Mouse (Mus musculus) CH12F3 (cell line): ENCODE measurements around the gene B4galt2.

Source experiments
- in situ Hi-C: fragments of 300-500 bp; cut with MboI; formaldehyde crosslinking; loops from 2 replicates; pipeline ENCODE4 v1.14.3; 2020; ENCODE audit warnings: low sequenced_read_pairs

The B4galt2 gene

DNA sequence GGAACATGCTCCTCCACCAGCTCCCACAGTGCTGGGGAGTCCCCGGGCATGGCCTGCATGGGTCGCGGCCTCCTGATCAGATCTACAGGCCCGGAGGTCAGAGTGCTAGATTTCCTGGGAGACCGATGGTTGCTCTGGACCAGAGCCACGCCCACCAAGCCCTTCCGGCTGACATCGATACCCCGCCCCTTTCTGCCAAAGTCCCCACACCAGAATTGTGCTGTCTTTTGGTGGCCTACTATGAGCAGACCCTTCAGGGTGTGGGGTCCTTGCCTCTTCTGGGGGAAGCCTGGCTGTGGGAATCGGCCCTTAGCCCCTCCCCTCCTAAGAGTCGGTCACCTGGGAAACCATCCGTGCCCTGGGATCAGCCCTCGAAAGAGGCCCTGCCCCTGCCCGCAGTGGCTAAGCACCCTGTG lies 10.8 kb downstream of the B4galt2 start, which contains the start of gene Ccdc24:
Gene Ccdc24, minus strand, starts transcription at position 87 of the 416 bp plus-strand sequence.
- in situ Hi-C loops = no loop called here

GRCm38 (mm10) chr4:117871787-117872186 lies 11.5 kb downstream of the B4galt2 start:
- in situ Hi-C loops = no loop called here

GRCm38 (mm10) chr4:117870437-117870836 lies 12.8 kb downstream of the B4galt2 start:
- in situ Hi-C loops = no loop called here

DNA sequence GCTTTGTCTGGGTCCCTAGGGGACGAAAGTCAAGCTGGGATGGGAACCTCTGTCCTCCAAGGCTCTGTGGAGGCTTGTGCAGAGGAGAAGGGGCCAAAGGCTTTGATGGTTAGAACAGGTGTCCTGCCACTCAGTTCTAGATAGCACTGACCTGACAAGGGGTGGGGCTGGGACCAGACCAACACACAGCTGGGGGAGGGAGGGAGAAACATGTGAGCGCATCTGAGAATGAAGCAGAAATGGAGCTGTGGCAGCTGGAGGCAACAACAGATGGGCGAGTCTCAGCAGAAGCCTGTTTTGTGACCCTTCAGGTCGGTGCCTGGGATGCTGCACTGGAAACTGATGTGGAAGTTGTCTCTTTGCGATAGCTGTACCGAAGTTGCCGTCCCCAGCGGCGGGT lies 14.0 kb downstream of the B4galt2 start:
- in situ Hi-C loops = no loop called here

DNA sequence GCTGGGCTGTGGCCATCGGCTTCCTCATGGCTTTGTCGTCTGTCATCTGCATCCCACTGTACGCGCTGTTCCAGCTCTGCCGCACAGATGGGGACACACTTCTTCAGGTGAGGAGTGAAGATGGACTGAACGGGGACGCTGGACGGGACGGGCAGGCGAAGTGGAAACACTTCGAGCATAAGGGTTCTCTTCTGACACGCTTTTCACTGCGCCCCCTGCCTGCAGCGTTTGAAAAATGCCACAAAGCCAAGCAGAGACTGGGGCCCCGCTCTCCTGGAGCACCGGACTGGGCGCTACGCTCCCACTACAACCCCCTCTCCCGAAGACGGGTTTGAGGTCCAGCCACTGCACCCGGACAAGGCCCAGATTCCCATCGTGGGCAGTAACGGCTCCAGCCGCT lies 15.5 kb downstream of the B4galt2 start:
- in situ Hi-C loops = no loop called here

- in situ Hi-C loops = no loop called here
These were observed 16.3 kb downstream of the B4galt2 start for GRCm38 (mm10) chr4:117867000-117867399.

DNA sequence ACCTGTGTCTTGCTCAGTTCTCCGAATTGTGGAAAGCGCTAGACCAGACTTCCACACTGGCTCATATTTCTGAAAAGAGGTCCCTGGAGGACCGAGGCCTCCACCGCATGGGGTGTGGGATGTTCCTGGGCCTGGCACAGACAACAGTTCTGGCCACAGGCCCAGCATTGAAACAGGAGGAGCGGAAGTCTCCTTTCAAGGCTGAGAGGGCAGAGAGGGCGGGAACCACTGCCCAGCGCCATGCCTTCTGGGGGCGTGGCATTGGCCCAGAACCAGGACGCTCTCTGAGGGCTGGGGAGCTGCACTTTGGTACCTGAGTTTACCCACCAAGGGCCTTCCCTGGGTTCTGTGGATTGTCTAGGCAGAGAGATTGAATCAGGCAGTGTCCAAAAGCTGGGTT lies 17.2 kb downstream of the B4galt2 start:
- in situ Hi-C loops = no loop called here

DNA sequence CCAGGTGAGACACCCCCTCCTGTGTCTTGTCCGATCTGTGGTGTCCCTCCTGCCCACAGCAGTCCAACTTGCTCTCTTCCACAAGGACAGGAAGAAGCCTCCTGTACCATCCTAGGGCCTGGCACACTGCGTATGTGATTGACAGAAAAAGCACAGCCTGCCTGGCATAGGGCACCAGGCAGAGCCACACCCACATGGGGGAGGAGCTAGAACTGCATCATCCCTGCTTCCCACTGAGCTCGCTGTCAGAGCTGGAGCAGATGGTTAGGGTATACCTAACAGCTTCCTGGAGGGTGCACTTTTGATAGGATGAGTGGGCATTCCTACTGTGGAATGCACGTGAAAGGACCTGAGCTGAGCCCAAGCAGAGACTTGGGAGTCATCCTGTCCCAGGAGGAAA lies 20.5 kb downstream of the B4galt2 start:
- in situ Hi-C loops = no loop called here

DNA sequence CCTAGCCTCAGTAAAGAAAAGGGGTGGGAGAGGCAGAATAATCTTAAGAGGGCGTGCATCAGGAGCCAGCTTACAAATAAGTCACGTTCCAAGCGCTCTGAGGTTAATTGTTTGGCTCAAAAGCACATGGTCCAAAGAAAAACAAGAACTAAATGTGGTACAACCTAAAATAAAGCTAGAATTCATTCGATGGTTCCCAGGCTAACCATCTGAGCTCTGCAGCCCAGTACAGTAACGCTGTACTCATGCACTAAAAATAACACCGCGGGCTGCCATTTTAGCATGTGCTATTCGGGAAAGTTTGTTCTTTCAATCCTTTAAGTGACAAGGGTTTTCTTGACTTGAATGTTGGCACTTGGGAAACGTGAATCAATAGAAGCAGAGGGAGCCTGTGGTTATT lies 22.7 kb downstream of the B4galt2 start:
- in situ Hi-C loops = no loop called here

GRCm38 (mm10) chr4:117858794-117859193 lies 24.5 kb downstream of the B4galt2 start:
- in situ Hi-C loops = no loop called here

DNA sequence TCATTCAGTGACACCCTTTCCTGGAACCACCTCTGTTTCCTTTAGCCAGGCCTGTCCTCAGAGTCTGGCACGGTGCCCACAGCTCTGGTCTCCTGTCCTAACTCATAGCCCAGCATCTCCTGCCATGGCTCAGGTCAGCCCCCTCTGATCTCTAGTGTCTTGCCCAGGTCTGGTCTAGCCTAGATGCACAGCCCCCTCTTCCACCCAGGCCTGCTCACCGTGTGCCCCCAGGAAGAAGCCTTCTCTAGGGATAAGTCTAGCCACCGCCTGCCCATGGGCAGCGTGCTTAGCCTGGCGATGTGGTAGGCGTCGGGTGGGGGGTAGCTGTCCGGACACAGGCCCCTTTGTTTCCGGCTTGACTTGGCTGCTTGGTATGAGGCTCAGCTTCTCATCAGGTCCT lies 28.1 kb downstream of the B4galt2 start:
- in situ Hi-C loops = no loop called here

- in situ Hi-C loops = no loop called here
These were observed 31.0 kb downstream of the B4galt2 start for GRCm38 (mm10) chr4:117852152-117852868.

- in situ Hi-C loops = no loop called here
These were observed 32.4 kb downstream of the B4galt2 start for GRCm38 (mm10) chr4:117850871-117851270.

DNA sequence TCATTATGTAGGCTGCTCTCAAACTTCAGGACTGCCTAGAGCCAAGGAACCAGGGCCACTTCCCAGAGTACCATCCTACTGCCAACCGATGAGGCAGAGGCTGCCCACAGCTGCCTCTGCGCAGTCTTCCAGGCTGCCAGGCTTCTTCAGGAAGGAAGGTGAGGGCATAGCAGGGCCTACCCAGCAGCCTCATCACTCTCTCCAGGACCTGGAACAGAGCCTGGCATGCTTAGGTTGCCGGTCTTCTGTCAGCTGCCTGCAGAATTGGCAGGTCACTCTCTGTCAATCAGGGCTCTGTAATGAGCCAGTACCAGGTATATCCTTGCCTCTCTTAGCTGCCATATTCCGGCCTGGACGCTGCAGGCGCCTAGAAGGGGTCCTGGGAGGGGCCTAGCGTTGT lies 33.1 kb downstream of the B4galt2 start:
- in situ Hi-C loops = no loop called here

DNA sequence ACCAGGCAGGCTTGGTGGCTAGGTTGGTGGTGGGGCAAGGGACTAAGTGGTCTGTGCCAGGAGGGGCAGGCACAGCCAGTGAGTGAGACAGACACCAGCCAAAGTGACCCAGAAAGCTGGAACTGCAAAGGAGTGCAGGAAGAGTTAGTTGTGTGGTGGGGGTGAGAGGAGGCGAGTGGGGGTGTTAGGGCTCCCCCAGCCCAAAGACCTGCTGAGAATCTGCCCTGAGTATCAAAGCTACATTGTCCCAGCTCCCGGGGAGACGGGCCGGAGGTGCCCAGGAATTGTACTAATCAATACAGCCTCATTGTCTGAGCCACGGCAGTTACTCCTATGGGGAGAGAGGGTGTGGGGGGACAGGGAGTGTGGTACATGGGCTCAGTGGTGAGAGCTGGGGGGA lies 33.8 kb downstream of the B4galt2 start:
- in situ Hi-C loops = no loop called here

- in situ Hi-C loops = no loop called here
These were observed 34.2 kb downstream of the B4galt2 start for GRCm38 (mm10) chr4:117849063-117849462.

GRCm38 (mm10) chr4:117847011-117847410 lies 36.3 kb downstream of the B4galt2 start:
- in situ Hi-C loops = no loop called here

- in situ Hi-C loops = no loop called here
These were observed 37.0 kb downstream of the B4galt2 start for GRCm38 (mm10) chr4:117846261-117846660.

- in situ Hi-C loops = no loop called here
These were observed 38.0 kb downstream of the B4galt2 start for GRCm38 (mm10) chr4:117845316-117845715.

GRCm38 (mm10) chr4:117844467-117844866 lies 38.8 kb downstream of the B4galt2 start:
- in situ Hi-C loops = no loop called here

- in situ Hi-C loops = no loop called here
These were observed 40.2 kb downstream of the B4galt2 start for GRCm38 (mm10) chr4:117843101-117843500.

DNA sequence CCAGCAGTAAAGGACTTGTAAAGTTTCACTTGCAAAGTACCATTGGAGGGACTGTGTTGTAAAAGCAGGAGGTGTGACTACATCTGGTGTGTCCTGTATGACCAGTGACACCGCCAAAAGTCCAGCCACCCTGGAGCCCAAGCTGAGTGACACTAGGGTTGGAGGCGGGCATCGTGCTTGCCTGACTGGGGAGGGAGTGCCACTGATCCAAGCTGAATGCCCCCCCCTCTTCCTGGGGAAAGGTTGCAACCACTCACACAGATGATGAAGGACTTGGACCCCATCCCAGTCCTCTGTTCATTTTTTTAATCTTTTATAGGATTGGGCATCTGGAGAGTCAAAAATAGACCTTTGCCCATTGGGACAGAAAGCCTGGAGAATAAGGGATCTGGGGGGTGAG lies 41.7 kb downstream of the B4galt2 start:
- in situ Hi-C loops = no loop called here

DNA sequence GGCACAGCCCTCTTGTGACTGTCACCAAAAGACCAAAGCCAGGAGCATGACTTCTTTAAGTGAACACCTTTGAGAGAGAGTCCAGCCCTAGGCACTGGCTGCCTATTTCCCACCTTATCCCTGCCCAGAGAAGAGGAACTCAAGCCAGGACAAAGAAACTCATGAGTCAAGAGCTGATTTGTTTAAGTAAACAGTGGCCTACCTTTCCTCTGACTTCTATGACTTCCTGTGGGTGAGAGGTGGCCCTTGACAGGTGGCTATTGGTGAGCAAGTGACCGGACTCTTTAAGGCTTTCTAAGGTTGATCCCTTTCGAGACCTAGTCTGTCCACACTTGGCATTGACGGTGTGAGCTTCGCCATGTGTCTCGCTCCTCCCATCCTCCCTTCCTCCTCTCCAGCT lies 42.5 kb downstream of the B4galt2 start:
- in situ Hi-C loops = no loop called here
